Mouse (Mus musculus) CD8-positive naive resting alpha-beta T cell, adult 57 days (primary cell): ENCODE measurements around the gene Arhgef33. TPM values are rescaled to one million over a fixed set of nuclear protein-coding genes. Genes with fewer than 3 reads are reported as not detected.

ENCODE experiments used
- total RNA-seq: library from RNA; stranded (reverse); gene quantifications from one replicate; pipeline ENCODE4 v1.2.4, GENCODE M21; 2023

Arhgef33 gene
- 2.9 TPM for total RNA-seq

GRCm38 (mm10) chr17:80307251-80307650 lies at the start of gene Arhgef33:
TSS of gene Arhgef33 (plus strand) at chr17:80307407.

GRCm38 (mm10) chr17:80290074-80290657 lies 17.0 kb upstream of the Arhgef33 start, which contains the start of the genes Morn2 and Dhx57:
TSS of gene Morn2 (plus strand) at chr17:80290203.
TSS of gene Dhx57 (minus strand) at chr17:80290476.

GRCm38 (mm10) chr17:80372989-80373725 lies 66.0 kb downstream of the Arhgef33 start, which contains the start of gene Gm10190:
TSS of gene Gm10190 (minus strand) at chr17:80373541.

Other genes starting within 250 kb of the Arhgef33 start
- 17.4 TPM for gene Hnrnpll, start 245.1 kb upstream of the Arhgef33 start, total RNA-seq
- 4.8 TPM for gene Galm, start 179.9 kb upstream of the Arhgef33 start, total RNA-seq
- gene Srsf7, start 100.1 kb upstream of the Arhgef33 start, total RNA-seq = 393 TPM
- not detected for gene Ttc39d, start 99.9 kb upstream of the Arhgef33 start, total RNA-seq
- 4.2 TPM for gene Gemin6, start 83.0 kb upstream of the Arhgef33 start, total RNA-seq
- not detected for gene Morn2, start 17.2 kb upstream of the Arhgef33 start, total RNA-seq
- 30.2 TPM for gene Dhx57, start 16.9 kb upstream of the Arhgef33 start, total RNA-seq
- gene Gm10190, start 66.1 kb downstream of the Arhgef33 start, total RNA-seq = not detected
- gene Sos1, start 173.0 kb downstream of the Arhgef33 start, total RNA-seq = 28.8 TPM